Mouse (Mus musculus) neural tube, embryonic 11.5 days (tissue): ENCODE results near the gene Rbm47. TPM values are rescaled to one million over a fixed set of nuclear protein-coding genes. Genes with fewer than 3 reads are reported as not detected.

Experiments
- ATAC-seq: fragments of 200-750 bp; cut with Nextera tagmentation; 2 replicates; pipeline ENCODE4 v1.8.0; 2017; ENCODE audit warnings: moderate number of reproducible peaks, mild to moderate bottlenecking, moderate TSS enrichment, moderate library complexity; ENCODE audit not compliant: insufficient read depth, low FRiP score, low TSS enrichment
- DNase-seq: peaks from one replicate; pipeline ENCODE4 v3.0.0-alpha.2; 2015; ENCODE audit warnings: low spot score
- H3K27ac ChIP-seq: fragments of 300-500 bp; sonication (generic); 2 replicates; pipeline ENCODE4 v1.5.1; 2014; ENCODE audit warnings: low read depth, mild to moderate bottlenecking, low read length
- H3K27me3 ChIP-seq: fragments of 300-500 bp; sonication (generic); 2 replicates; pipeline ENCODE4 v1.6.1; 2014; ENCODE audit warnings: mild to moderate bottlenecking, low read length, mixed read lengths; ENCODE audit not compliant: control insufficient read depth, insufficient read depth
- H3K36me3 ChIP-seq: fragments of 300-500 bp; sonication (generic); 2 replicates; pipeline ENCODE4 v1.6.1; 2014; ENCODE audit warnings: mild to moderate bottlenecking, low read length, moderate library complexity, mixed read lengths; ENCODE audit not compliant: control insufficient read depth, insufficient read depth
- H3K4me1 ChIP-seq: fragments of 300-500 bp; sonication (generic); 2 replicates; pipeline ENCODE4 v1.6.1; 2014; ENCODE audit warnings: low read length, mixed read lengths; ENCODE audit not compliant: control insufficient read depth, insufficient read depth
- H3K4me2 ChIP-seq: fragments of 300-500 bp; sonication (generic); 2 replicates; pipeline ENCODE4 v1.6.1; 2014; ENCODE audit warnings: low read depth, mild to moderate bottlenecking, moderate library complexity
- H3K4me3 ChIP-seq: fragments of 300-500 bp; sonication (generic); 2 replicates; pipeline ENCODE4 v1.5.1; 2014; ENCODE audit warnings: low read depth, low read length
- H3K9ac ChIP-seq: fragments of 300-500 bp; sonication (generic); 2 replicates; pipeline ENCODE4 v1.6.1; 2014; ENCODE audit warnings: mild to moderate bottlenecking, low read length
- H3K9me3 ChIP-seq: fragments of 300-500 bp; sonication (generic); 2 replicates; pipeline ENCODE4 v1.6.1; 2016; ENCODE audit warnings: low read length; ENCODE audit not compliant: control insufficient read depth
- WGBS: fragments of 180-500 bp; shearing (Covaris S2); extraction: QIAGEN DNeasy Blood & Tissue Kit; methylation state at CpG from one replicate; pipeline ENCODE4 v1.1.7; 2014; 5-methylcytosine and 5-hydroxymethylcytosine counted together
- microRNA-seq: library from miRNA; unstranded; fragments of <30 nt; microRNA quantifications from one replicate; pipeline ENCODE4, GENCODE M21; 2016
- polyA plus RNA-seq: library from polyadenylated mRNA; unstranded; fragments of >200 nt; fragmentation: Nextera tagmentation; extraction: Ambion mirVana; gene quantifications from 2 replicates; pipeline ENCODE4 v1.2.1, GENCODE M21; 2014

Rbm47 gene
- polyA plus RNA-seq, 1 experiment from 2014 or later, result 1.9 TPM

DNA sequence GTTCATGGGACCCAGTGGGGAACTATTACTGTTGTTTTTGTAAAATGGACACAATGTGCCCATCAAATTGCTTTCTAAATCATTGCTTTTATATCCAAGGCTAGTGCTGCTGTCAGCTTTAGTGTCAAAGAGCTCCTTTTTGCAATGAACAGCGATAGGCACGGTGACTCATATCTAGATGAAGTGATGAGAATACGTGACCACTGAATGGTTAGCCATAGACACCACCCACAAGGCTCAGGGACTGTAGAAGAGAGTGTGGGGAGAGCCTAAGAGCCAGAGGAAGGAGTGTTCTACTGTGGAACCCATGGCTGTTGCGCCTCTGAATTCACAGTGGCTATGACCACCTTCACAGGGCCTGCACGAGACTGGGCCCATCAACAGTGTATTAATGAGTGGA lies 186.5 kb downstream of the Rbm47 start:
- Histone ChIP-seq H3K9ac (no peak overlapping the region), H3K27me3 (no peaks in the 10 kb centered on the region), H3K27ac (no peak overlapping the region), H3K9me3 (no peaks in the 10 kb centered on the region), H3K4me1 (no peaks in the 10 kb centered on the region), H3K36me3 (no peaks in the 10 kb centered on the region), H3K4me3 (no peak overlapping the region), H3K4me2 (no peak overlapping the region)
- DNase-seq (no peak), ATAC-seq (no peak)
- WGBS, result 93% methylated on average over 5 of the region's 5 CpGs

DNA sequence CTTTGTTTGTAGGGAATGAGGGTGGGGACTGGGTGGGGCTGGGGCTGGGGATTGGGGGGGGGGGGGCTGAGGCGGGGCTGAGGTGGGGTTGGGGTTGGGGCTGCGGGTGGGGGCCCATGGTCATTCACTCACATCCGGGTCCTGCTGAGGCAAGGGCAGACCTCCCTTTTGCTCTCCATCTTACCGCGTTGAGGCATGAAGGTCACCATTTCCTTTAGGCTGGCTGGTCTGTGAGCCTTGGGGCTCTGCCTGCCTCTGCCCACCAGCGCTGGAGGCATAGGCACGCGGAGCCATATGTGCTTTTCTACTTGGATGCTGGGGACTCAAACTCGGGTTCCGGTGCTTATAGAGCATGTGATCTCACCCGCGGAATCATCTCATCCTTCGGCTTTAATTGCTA lies 197.2 kb downstream of the Rbm47 start:
- Histone ChIP-seq H3K36me3 (no peaks in the 10 kb centered on the region), H3K27me3 (no peaks in the 10 kb centered on the region), H3K4me3 (no peak overlapping the region), H3K27ac (no peak overlapping the region), H3K4me1 (no peaks in the 10 kb centered on the region), H3K9me3 (no peaks in the 10 kb centered on the region), H3K4me2 (no peak overlapping the region), H3K9ac (no peak overlapping the region)
- 89% methylated on average over 13 of the region's 13 CpGs for WGBS
- ATAC-seq (no peak), DNase-seq (no peak)

DNA sequence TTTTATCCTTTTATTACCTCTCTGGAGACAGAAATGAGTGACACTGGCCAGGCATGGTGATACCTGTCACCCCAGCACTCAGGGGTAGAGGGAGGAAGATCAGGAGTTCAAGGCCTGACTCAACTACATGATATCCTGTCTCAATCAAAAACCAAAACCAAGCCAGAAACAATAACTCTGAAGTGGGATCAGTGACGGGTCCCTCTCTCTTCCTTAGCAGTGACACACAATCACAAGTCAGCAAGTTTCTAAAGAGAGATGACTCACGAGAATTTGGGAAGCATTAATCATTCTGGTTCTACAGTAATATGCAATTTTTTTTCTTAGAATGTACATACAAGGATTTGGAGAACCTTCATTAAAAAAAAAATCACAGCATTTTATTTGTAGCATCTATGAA lies 199.7 kb downstream of the Rbm47 start:
- H3K4me2 ChIP-seq, result no peak overlapping the region
- no peak overlapping the region for H3K4me3 ChIP-seq
- no peak overlapping the region for H3K9ac ChIP-seq
- H3K4me1 ChIP-seq, result no peaks in the 10 kb centered on the region
- no peak overlapping the region for H3K27ac ChIP-seq
- H3K27me3 ChIP-seq, result no peaks in the 10 kb centered on the region
- no peak for ATAC-seq
- no peak for DNase-seq
- no peaks in the 10 kb centered on the region for H3K36me3 ChIP-seq
- no peaks in the 10 kb centered on the region for H3K9me3 ChIP-seq
- WGBS, result 73% methylated on average over 2 of the region's 2 CpGs

DNA sequence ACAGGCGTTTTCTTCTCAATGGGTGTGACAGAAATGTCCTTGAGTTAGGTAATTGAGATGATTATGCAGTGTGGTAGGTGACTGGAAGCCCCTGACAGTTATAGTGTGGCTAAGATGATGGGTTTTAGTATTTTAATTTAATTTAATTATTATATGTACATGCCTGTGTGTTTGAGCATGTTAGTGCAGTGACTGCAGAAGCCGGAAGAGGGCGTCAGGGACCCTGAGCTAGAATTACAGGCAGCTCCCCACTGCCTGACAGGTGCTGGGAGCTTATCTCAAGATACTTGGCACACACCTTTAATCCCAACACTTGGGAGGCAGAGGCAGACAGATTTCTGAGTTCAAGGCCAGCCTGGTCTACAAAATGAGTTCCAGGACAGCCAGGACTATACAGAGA lies 204.9 kb downstream of the Rbm47 start:
- Histone ChIP-seq H3K4me1 (no peaks in the 10 kb centered on the region), H3K9me3 (no peaks in the 10 kb centered on the region), H3K9ac (no peak overlapping the region), H3K4me2 (no peak overlapping the region), H3K27ac (no peak overlapping the region), H3K27me3 (no peaks in the 10 kb centered on the region), H3K4me3 (no peak overlapping the region), H3K36me3 (no peaks in the 10 kb centered on the region)
- no peak for ATAC-seq
- DNase-seq, result no peak
- WGBS, result 98% methylated on average over 3 of the region's 3 CpGs

DNA sequence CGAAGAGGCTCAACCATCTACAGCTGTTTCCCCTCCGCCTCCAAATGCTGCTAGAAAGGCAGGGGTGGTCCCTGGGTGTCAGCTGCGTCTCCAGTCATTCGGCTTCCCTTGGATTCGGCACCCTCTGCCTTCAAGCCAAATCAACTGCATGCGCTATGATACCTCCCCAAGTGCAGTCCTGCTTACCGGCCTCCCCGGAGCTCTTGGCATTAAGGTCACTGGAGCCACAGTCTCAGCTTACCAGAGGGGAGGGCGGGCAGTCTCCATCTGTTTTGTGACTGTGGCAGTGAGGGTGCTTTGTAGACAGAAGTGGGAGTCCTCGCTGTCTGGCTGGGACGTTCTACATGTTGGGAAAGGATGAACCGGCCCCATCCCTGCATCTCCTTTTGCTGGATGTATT lies 205.8 kb downstream of the Rbm47 start:
- 57% methylated on average over 12 of the region's 12 CpGs for WGBS

More for the DNA sequence above, 205.8 kb downstream of the Rbm47 start:
- Histone ChIP-seq H3K9ac (no peak overlapping the region), H3K36me3 (no peaks in the 10 kb centered on the region), H3K4me3 (no peak overlapping the region), H3K4me2 (no peak overlapping the region), H3K9me3 (no peaks in the 10 kb centered on the region), H3K27me3 (no peaks in the 10 kb centered on the region), H3K27ac (no peak overlapping the region), H3K4me1 (no peaks in the 10 kb centered on the region)
- no peak for DNase-seq
- no peak for ATAC-seq

Small RNA genes within 50 kb of the gene (microRNA-seq; reads per million reads assigned to microRNA genes)
- gene Gm25952, result not detected

Other genes with a start within 250 kb of the Rbm47 start
- 0.47 and 0.57 TPM in 2 replicates for gene Chrna9, start 238.2 kb downstream of the Rbm47 start, polyA plus RNA-seq
- gene 9130230L23Rik, start 168.8 kb downstream of the Rbm47 start, polyA plus RNA-seq, result 0.38 TPM in 1 of 2 replicates, not detected in the other
- gene Nsun7, start 86.8 kb upstream of the Rbm47 start, polyA plus RNA-seq, result 0.34 and 0.65 TPM in 2 replicates